Mouse (Mus musculus) ES-Bruce4 (cell line): ENCODE measurements at regions not wholly inside any gene's neighbourhood (a gene's known extent, or its start where the extent isn't known, plus 50 kb on each side); places are given as distances from the start of the nearest gene placed in this dataset.

Experiments used
- H3K27ac ChIP-seq: 2 replicates; pipeline ENCODE4 v1.5.1; 2012; ENCODE audit warnings: low read length, inconsistent platforms; ENCODE audit not compliant: insufficient read depth
- H3K27me3 ChIP-seq: 2 replicates; pipeline ENCODE4 v1.6.1; 2012; ENCODE audit warnings: mild to moderate bottlenecking, low read length, inconsistent platforms; ENCODE audit not compliant: control insufficient read depth, poor library complexity, insufficient read depth, severe bottlenecking
- H3K36me3 ChIP-seq: 2 replicates; pipeline ENCODE4 v1.6.1; 2012; ENCODE audit warnings: inconsistent platforms, mild to moderate bottlenecking, low read length, moderate library complexity; ENCODE audit not compliant: control insufficient read depth, poor library complexity, insufficient read depth, severe bottlenecking
- H3K4me1 ChIP-seq: one replicate; pipeline ENCODE4 v1.8.1; 2011; ENCODE audit warnings: low read length; ENCODE audit not compliant: control insufficient read depth, insufficient read depth
- H3K4me3 ChIP-seq: 2 replicates; pipeline ENCODE4 v1.5.1; 2011; ENCODE audit warnings: low read depth, mild to moderate bottlenecking, low read length
- H3K9ac ChIP-seq: 2 replicates; pipeline ENCODE4 v1.6.1; 2012; ENCODE audit warnings: low read depth, mild to moderate bottlenecking, inconsistent platforms; ENCODE audit not compliant: poor library complexity, severe bottlenecking
- H3K9me3 ChIP-seq: replicated peaks from 2 replicates; pipeline ENCODE4 v1.6.1; 2012; ENCODE audit warnings: mild to moderate bottlenecking, low read length, inconsistent platforms; ENCODE audit not compliant: control insufficient read depth, poor library complexity, insufficient read depth, severe bottlenecking
- CTCF ChIP-seq: IDR thresholded peaks from one replicate; pipeline ENCODE4 v1.8.1; 2011; ENCODE audit warnings: low read depth, low read length
- EP300 ChIP-seq: IDR thresholded peaks from 2 replicates; pipeline ENCODE4 v1.6.1; 2011; ENCODE audit warnings: low read depth, low read length; ENCODE audit not compliant: insufficient read depth
- POLR2A ChIP-seq: IDR thresholded peaks from one replicate; pipeline ENCODE4 v1.8.1; 2011; ENCODE audit warnings: low read length; ENCODE audit not compliant: insufficient read depth

- no peak for TF ChIP-seq POLR2A
- no peak for TF ChIP-seq CTCF
- Histone ChIP-seq H3K4me3 (no peak overlapping the region), H3K27me3 (no peaks in the 10 kb centered on the region), H3K36me3 (no peaks in the 10 kb centered on the region), H3K9me3 (no peaks in the 10 kb centered on the region), H3K27ac (no peak overlapping the region), H3K9ac (no peak overlapping the region), H3K4me1 (no peaks in the 10 kb centered on the region)
Observed at GRCm38 (mm10) chr4:7669992-7670794, 568.6 kb downstream of the Car8 start.

- H3K9me3 ChIP-seq, result no peaks in the 10 kb centered on the region
- H3K27me3 ChIP-seq, result no peaks in the 10 kb centered on the region
- H3K9ac ChIP-seq, result no peak overlapping the region
- TF ChIP-seq POLR2A, result no peak
- no peaks in the 10 kb centered on the region for H3K4me1 ChIP-seq
- H3K27ac ChIP-seq, result no peak overlapping the region
- no peak overlapping the region for H3K4me3 ChIP-seq
- H3K36me3 ChIP-seq, result no peaks in the 10 kb centered on the region
Observed at GRCm38 (mm10) chr4:7666935-7667594, 571.8 kb downstream of the Car8 start.

- H3K27me3 ChIP-seq, result no peaks in the 10 kb centered on the region
- no peak overlapping the region for H3K27ac ChIP-seq
- no peaks in the 10 kb centered on the region for H3K4me1 ChIP-seq
- no peak overlapping the region for H3K9ac ChIP-seq
- peaks cover 9% of the 10 kb centered on the region; the same call in 1 of the 2 replicates for H3K9me3 ChIP-seq
- TF ChIP-seq EP300 (no peak), CTCF (no peak), POLR2A (no peak)
- H3K4me3 ChIP-seq, result no peak overlapping the region
- H3K36me3 ChIP-seq, result no peaks in the 10 kb centered on the region
Observed at GRCm38 (mm10) chr4:7642878-7643590, 595.8 kb downstream of the Car8 start.

- Histone ChIP-seq H3K4me3 (no peak overlapping the region), H3K9ac (no peak overlapping the region), H3K27ac (no peak overlapping the region), H3K36me3 (no peaks in the 10 kb centered on the region), H3K4me1 (no peaks in the 10 kb centered on the region), H3K27me3 (no peaks in the 10 kb centered on the region), H3K9me3 (no peaks in the 10 kb centered on the region)
- TF ChIP-seq CTCF, result no peak
Observed at GRCm38 (mm10) chr4:7597671-7598390, 641.0 kb downstream of the Car8 start.

- TF ChIP-seq EP300 (no peak), CTCF (no peak)
- no peaks in the 10 kb centered on the region for H3K9me3 ChIP-seq
- no peak overlapping the region for H3K9ac ChIP-seq
- no peak overlapping the region for H3K27ac ChIP-seq
- no peaks in the 10 kb centered on the region for H3K4me1 ChIP-seq
- no peaks in the 10 kb centered on the region for H3K36me3 ChIP-seq
- no peak overlapping the region for H3K4me3 ChIP-seq
- H3K27me3 ChIP-seq, result no peaks in the 10 kb centered on the region
Observed at GRCm38 (mm10) chr4:7596116-7596515, 642.7 kb downstream of the Car8 start.

GRCm38 (mm10) chr4:7583851-7584250 lies 655.0 kb downstream of the Car8 start:
- Histone ChIP-seq H3K27ac (no peak overlapping the region), H3K4me3 (no peak overlapping the region), H3K4me1 (no peaks in the 10 kb centered on the region), H3K9ac (no peak overlapping the region), H3K36me3 (no peaks in the 10 kb centered on the region), H3K9me3 (no peaks in the 10 kb centered on the region), H3K27me3 (no peaks in the 10 kb centered on the region)
- TF ChIP-seq CTCF, result no peak
- TF ChIP-seq POLR2A, result no peak
- no peak for TF ChIP-seq EP300
